Mouse (Mus musculus): ENCODE data around the gene Mylk3. TPM values are rescaled to one million over a fixed set of nuclear protein-coding genes. Genes with fewer than 3 reads are reported as not detected.

Gene Mylk3
- 1 to 10 TPM; 3.0 to 4.5 (median 3.5) TPM for total RNA-seq (2022)

- peak in 1 of 2 experiments; percentile 32 for DNase-seq (ENCODE audit: low spot score in 2 of 2)
These were observed at the start of gene Mylk3 for GRCm38 (mm10) chr8:85386205-85386604. Gene Mylk3, minus strand, starts transcription at chr8:85386345.

DNA sequence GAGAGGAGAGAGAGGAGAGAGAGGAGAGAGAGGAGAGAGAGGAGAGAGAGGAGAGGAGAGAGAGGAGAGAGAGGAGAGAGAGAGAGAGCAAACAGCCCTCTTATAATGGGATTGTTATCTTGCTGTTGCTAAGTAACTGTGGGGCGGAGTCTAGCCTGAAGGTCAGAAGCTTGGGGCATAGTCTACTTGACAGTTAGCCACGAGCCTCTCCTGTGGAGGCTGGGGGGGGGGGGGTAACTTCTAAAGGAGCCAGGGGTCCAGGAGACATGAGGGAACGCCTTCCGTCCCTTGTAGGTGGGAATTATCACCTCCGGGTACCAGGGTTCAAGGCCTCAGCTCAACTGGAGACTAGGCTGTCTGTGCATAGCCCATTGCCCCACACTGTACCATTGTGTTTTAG, 49.6 kb upstream of the Mylk3 start:
- no peak for DNase-seq (ENCODE audit: low spot score in 2 of 2)

DNA sequence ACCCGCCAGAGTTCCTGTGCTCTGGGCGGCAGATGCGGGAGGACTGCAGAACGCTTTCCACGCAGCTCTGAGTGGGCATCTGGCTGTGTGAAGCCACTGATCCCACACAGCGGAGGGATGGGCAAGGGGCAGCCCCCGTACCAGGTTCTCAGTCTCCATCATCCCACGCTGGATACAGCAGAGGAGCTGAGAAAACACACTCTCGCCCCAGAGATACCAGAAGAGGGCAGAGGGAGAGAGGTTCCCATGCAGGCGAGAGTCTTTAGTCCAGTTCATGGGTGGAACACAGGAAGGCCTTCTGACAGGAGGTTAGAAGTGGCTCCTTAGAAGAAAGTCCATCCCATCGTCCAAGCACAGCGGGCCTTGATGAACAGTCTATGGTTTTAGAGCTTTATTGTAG, 48.7 kb upstream of the Mylk3 start:
- DNase-seq (ENCODE audit: low spot score in 2 of 2), result no peak

DNA sequence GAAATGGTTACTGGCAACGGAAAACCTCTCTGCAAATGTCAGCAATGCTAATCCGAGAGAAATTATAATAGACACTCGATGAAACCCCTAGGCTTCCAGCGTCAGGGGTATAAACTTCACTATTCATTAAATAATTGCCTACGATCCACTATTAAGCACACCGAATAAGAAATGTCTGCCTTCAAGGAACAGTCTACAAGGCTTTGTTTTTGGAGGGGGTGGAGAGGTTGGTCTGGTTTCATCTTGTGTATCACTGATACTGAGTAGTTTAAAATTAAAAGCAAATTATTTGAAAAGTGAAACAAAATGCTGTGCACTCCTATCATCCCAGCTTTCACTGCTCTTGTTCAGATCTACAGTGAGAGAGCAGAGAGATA, 46.9 kb upstream of the Mylk3 start:
- no peak for DNase-seq (ENCODE audit: low spot score in 2 of 2)

DNA sequence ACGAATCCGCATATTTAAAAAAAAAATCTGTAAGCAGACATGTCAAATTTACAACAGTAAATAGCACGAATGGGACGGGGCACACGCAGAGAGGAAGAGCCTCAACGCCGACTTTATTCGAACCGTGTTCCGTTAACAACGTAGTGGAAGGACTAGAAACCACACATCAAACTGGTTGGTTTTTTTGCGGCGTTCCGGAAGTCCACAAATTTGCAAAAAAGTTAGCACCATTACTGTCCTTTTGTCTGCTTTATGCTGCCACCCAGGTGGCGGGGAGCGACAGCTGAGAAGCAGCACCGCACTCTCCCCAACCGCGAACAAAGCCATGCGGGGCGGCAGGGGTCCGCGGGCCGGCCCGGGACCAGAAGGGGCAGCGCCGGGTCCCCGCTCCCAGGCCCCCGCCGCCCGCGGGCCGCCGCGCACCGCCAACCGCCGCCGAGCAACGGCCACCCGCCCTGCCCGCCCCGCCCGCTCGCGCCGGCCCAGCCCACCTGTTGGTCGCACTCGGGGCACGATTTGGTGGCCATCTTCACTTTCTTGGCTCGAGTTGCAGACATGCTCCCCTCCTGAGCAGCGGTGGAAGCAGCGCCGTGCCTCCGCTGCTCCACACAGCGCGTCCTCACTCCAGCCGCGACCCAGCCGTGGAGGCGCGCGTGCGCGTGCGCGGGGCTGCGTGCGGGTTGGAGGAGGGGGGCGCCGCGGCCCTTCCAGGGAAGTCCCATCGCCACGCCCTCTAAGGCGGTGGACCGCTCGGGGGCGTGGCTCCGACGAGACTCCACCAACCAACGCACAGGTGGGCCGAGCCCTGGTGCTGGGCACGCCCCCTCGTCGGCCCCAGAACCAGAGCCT, 46.2 kb upstream of the Mylk3 start, which contains the start of gene 4921524J17Rik:
TSS of gene 4921524J17Rik (minus strand) at position 666 of the 849 bp plus-strand sequence.
- DNase-seq (ENCODE audit: low spot score in 2 of 2), result peak; percentile 83 to 98

DNA sequence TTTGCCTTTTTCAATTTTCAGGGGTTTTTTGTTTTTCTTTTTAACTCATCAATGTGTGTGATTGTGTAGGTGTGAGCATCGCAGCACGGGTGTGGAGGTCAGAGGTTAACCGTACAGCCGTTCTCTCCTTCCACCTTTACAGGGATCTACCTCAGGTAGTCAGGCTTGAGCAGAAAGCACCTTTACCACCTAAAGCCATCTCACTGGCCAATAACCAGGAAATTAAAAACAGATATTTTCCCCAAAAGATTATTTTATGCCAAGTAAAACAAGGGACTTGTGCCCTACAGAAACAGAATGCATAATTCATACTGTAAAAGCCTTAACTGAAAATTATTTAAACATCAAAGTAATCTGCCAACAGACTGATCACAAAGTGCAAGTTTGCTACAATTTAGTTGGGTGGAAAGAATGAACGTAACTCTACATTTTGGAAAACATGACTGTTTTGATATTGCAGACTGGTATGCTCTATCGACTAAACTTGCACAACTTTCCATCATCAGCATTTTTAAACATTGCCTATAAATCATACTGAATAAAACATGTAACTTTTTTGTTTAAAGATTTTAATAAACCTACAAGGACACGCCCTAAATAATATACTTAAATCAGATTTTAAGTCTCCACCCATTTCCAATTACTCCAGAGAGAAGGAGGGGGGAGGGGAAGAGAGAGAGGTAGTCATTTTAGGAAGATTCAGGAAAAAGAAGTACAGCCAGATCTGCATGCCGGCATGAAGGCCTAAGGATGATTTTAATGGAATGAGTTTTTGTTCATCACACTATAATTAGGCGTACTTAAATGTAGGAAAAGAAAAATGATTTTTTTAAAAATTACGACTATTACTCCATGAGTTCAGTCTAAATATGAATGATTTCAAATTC, 45.4 kb upstream of the Mylk3 start:
- DNase-seq (ENCODE audit: low spot score in 2 of 2), result no peak

GRCm38 (mm10) chr8:85430801-85431200, 44.7 kb upstream of the Mylk3 start:
- no peak for DNase-seq (ENCODE audit: low spot score in 2 of 2)

DNA sequence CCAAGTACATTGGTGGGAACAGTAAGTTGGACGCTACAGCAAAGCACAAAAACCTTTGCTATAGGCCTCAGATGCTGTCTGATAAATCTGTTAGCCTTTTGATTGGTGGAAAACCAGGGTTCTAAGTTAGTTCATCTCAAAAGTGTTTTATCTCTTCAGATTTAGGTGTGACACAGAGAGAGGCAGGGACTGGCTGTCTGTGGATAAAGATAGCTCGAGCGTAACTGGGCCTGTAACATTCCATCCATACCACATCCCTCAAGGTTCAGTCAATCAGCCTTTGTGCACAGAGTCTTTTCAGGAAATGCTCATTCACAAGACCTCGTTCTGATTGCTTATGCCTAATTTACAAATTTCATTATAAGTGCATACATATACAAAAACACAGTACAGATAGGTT, 43.1 kb upstream of the Mylk3 start:
- DNase-seq (ENCODE audit: low spot score in 2 of 2), result no peak

DNA sequence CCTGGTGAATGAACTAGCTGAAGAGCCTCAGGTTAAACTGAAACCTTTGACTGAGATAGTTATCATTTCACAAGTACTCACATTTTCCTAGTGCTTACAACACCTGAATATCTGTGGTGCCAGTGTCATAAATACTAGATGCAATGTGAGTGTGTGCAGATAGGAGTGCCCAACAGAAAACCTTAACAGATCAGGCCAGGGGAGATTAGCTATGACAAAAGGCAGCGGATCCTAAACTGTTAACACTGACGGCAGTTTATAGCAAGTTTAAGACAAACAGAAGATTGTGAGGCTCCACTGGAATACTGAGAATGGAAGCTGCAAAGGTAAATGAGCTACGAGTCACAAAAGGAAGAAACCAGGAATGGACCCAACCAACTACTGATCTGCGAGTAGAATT, 40.9 kb upstream of the Mylk3 start:
- DNase-seq (ENCODE audit: low spot score in 2 of 2), result no peak

DNA sequence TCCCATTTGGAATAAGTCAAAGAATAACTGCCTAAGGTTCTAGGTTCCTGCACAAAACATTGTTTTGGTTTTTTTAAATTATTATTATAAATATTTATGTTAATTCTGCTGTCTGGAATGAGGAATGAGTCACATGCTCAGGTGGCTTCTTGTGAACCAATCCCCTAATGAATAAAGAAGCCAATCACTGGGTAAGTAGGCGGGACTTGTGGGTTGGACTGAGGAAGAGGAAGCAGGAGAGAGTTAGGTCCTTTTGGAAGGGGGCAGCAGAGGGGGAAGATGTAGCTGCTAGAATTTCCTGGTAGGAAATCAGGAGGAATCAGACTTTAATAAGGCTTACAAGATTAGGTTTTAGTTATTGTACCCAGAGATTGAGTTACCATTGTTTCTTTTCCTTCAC, 35.2 kb upstream of the Mylk3 start:
- DNase-seq (ENCODE audit: low spot score in 2 of 2), result no peak

GRCm38 (mm10) chr8:85408526-85408925, 22.4 kb upstream of the Mylk3 start:
- DNase-seq (ENCODE audit: low spot score in 2 of 2), result no peak

- no peak for DNase-seq (ENCODE audit: low spot score in 2 of 2)
These were observed 21.9 kb upstream of the Mylk3 start for GRCm38 (mm10) chr8:85408053-85408505.

- no peak for DNase-seq (ENCODE audit: low spot score in 2 of 2)
These were observed 19.8 kb upstream of the Mylk3 start for GRCm38 (mm10) chr8:85405961-85406360.

DNA sequence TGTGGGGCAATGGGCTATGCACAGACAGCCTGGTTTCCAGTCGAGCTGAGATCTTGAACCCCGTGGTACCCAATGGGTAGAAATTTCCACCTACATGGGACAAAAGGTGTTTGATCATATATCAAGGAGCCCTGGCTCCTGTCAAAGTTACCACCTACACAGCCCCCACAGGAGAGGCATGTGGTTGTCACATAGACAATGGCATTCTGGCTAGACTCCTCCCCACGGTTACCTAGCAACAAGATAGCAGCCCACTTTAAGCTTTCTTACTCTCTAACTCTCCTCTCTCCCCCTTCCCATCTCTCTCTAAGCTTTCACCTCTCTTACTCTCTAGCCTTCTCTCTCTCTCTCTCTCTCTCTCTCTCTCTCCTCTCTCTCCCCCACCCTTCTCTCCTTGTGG, 19.3 kb upstream of the Mylk3 start:
- no peak for DNase-seq (ENCODE audit: low spot score in 2 of 2)

- no peak for DNase-seq (ENCODE audit: low spot score in 2 of 2)
These were observed 12.4 kb upstream of the Mylk3 start for GRCm38 (mm10) chr8:85398548-85398947.

- no peak for DNase-seq (ENCODE audit: low spot score in 2 of 2)
These were observed 11.4 kb upstream of the Mylk3 start for GRCm38 (mm10) chr8:85397508-85397907.

DNA sequence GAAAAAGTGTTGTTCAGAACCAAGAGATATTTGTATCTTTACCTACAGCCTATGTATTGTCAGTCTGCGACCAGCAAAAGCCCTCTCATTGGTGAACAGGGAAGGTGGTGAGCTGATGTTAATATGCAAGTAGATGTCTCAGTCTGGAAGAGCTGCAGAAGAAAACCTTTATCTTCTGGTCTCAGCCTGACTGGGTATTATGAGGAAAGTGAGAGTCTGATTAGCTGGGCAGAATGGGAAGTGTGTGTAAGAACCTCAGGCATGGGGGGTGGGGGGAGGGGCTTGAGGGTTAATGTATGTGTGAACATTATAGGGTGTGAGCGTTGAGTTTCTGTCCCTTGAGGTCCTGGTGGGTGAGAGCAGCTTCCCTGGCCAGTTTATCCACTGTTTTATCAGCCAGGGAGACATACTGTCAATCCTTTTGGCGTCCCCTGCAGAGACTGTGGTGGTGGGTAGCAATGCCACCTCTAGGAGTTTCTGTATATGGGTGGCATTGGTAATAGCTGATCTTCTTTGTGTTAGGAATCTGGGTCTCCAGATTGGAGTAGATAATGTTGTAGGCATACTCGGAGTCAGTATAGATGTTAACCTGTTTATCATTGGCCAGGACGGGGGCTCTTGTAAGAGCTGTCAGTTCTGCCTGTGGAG, 10.4 kb upstream of the Mylk3 start:
- DNase-seq (ENCODE audit: low spot score in 2 of 2), result no peak

DNA sequence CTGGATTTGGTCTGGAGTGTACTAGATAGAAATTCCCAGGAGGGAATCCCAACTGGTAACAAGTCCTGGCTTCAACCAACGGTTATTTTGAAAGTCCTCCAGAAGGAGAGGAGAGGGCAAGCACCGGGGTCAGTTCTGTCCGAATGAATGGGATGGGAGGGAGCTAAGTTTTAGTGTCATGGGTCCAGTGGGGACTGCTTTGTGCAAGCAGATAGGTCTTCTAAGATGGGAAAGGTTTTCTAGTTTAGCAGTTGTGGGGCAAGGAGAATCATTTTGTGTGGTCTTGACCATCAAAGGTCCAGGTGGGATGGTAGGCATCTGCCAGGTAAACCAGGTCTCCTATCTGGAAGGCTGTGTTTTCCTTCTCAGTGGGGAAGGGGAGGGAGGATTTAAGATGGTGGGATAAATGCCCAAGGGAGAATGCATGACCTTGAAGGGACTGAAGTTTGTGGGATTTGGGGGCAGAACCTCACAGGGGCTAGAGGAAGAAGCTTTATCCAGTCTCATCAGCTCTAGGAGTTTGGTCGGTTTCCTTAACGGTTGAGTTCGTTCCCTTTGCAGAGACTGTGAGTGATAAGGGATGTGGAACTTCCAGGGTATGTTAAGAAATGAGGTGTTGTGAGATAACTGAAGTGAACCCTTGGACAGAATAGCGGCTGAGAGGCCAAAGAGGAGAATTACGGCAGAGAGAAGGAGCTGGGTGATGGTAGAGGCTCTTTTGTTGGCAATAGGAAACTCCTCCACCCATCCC, 9.7 kb upstream of the Mylk3 start:
- DNase-seq (ENCODE audit: low spot score in 2 of 2), result no peak

DNA sequence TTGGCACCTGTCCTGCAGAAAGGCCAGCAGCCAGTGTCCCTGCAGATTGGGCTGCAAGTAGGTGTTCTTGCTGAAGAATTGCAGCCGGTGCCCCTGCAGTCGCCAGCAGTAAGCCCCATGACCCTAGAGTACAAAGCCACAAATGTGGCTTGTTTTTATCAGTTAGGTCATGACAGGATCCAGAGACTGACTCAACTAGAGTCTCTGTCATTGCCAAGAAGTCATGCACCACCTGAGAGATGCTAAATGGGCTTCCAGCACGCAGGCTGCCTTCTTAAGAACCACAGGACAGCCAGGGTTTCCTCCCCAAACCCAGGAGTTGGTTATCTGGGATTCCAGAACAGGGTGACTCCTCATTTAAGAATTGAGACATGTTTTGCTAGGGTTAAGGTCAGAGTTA, 8.9 kb upstream of the Mylk3 start:
- no peak for DNase-seq (ENCODE audit: low spot score in 2 of 2)

- DNase-seq (ENCODE audit: low spot score in 2 of 2), result no peak
These were observed 7.1 kb upstream of the Mylk3 start for GRCm38 (mm10) chr8:85393199-85393598.

DNA sequence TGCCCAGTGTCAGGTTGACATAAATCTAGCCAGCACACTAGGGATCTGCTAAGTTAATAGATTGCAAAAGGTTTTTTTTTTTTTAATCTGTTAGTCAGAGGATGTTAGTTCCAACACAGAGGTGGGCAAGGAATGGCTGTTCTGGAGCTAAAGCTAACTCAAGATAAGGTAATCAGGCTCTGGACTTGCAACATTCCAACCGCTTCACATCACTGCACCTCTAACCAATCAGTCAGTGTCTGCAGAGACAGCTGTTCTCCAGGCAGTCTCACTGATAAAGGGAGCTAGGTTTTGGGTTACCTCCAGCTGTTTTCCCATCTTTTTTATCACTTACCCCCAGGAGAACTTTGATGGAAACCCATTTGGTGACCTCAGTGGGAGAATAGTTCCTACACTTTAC, 5.3 kb upstream of the Mylk3 start:
- no peak for DNase-seq (ENCODE audit: low spot score in 2 of 2)

All from left cerebral cortex, adult 8-10 months (tissue).